Mouse (Mus musculus) A20 (cell line): ENCODE data around the gene Osbpl11.

Experiments used
- DNase-seq: peaks from one replicate; pipeline ENCODE4 v3.0.0-alpha.2; 2011; ENCODE audit warnings: low read depth, low spot score

Gene Osbpl11

GRCm38 (mm10) chr16:33242046-33242445 is 57.2 kb downstream of the Osbpl11 start:
- DNase-seq, result no peak

GRCm38 (mm10) chr16:33244136-33244691 is 59.3 kb downstream of the Osbpl11 start:
- peak; percentile 32 for DNase-seq

- DNase-seq, result no peak
Measured at GRCm38 (mm10) chr16:33244933-33245470, 60.1 kb downstream of the Osbpl11 start.

GRCm38 (mm10) chr16:33246526-33246925 is 61.7 kb downstream of the Osbpl11 start:
- peak; percentile 28 for DNase-seq

- DNase-seq, result peak; percentile 57
Measured at GRCm38 (mm10) chr16:33247006-33247405, 62.1 kb downstream of the Osbpl11 start.

- DNase-seq, result no peak
Measured at GRCm38 (mm10) chr16:33250651-33251120, 65.8 kb downstream of the Osbpl11 start.

GRCm38 (mm10) chr16:33251194-33252051 is 66.6 kb downstream of the Osbpl11 start, which contains the start of gene Snx4:
Snx4 (plus strand) TSS chr16:33251442.
- DNase-seq, result peak; percentile 94

- no peak for DNase-seq
Measured at GRCm38 (mm10) chr16:33255601-33256000, 70.7 kb downstream of the Osbpl11 start.

GRCm38 (mm10) chr16:33258530-33258929 is 73.7 kb downstream of the Osbpl11 start:
- DNase-seq, result no peak

GRCm38 (mm10) chr16:33259824-33260223 is 75.0 kb downstream of the Osbpl11 start:
- DNase-seq, result no peak

GRCm38 (mm10) chr16:33260825-33261224 is 76.0 kb downstream of the Osbpl11 start:
- no peak for DNase-seq

GRCm38 (mm10) chr16:33261584-33262061 is 76.8 kb downstream of the Osbpl11 start:
- no peak for DNase-seq

GRCm38 (mm10) chr16:33262096-33262495 is 77.2 kb downstream of the Osbpl11 start:
- no peak for DNase-seq

GRCm38 (mm10) chr16:33267616-33268253 is 82.9 kb downstream of the Osbpl11 start:
- no peak for DNase-seq

GRCm38 (mm10) chr16:33271824-33272223 is 87.0 kb downstream of the Osbpl11 start:
- no peak for DNase-seq

- DNase-seq, result no peak
Measured at GRCm38 (mm10) chr16:33283079-33283478, 98.2 kb downstream of the Osbpl11 start.

GRCm38 (mm10) chr16:33288536-33288935 is 103.7 kb downstream of the Osbpl11 start:
- DNase-seq, result no peak

GRCm38 (mm10) chr16:33289981-33290380 is 105.1 kb downstream of the Osbpl11 start:
- DNase-seq, result no peak

- DNase-seq, result no peak
Measured at GRCm38 (mm10) chr16:33292241-33292640, 107.4 kb downstream of the Osbpl11 start.
